Mouse (Mus musculus) liver, embryonic 14.5 days (tissue): Measurements from ENCODE around the gene P4htm. TPM values are rescaled to one million over a fixed set of nuclear protein-coding genes. Genes with fewer than 3 reads are reported as not detected.

ENCODE experiments used
- ATAC-seq: fragments of 200-750 bp; cut with Nextera tagmentation; 2 replicates; pipeline ENCODE4 v1.8.0; 2017; ENCODE audit warnings: moderate number of reproducible peaks, mild to moderate bottlenecking, moderate library complexity; ENCODE audit not compliant: insufficient read depth
- DNase-seq, 3 experiments: peaks; one replicate each; pipeline ENCODE4 v3.0.0-alpha.2; 2012 to 2013; ENCODE audit warnings: low read depth in 3 of 3, low spot score in 3 of 3
- H3K27ac ChIP-seq: fragments of 300-500 bp; sonication (generic); 2 replicates; pipeline ENCODE4 v1.5.1; 2014; ENCODE audit warnings: moderate library complexity, mild to moderate bottlenecking, control low read depth, inconsistent platforms
- H3K27me3 ChIP-seq: fragments of 300-500 bp; sonication (generic); 2 replicates; pipeline ENCODE4 v1.6.1; 2014; ENCODE audit warnings: mild to moderate bottlenecking, low read length, moderate library complexity; ENCODE audit not compliant: control insufficient read depth, insufficient read depth
- H3K36me3 ChIP-seq: fragments of 300-500 bp; sonication (generic); replicated peaks from 2 replicates; pipeline ENCODE4 v1.6.1; 2014; ENCODE audit warnings: low read depth; ENCODE audit not compliant: control insufficient read depth, insufficient read depth
- H3K4me1 ChIP-seq, 2 experiments: fragments of 200-500 bp in 1 of 2; fragments of 300-500 bp in 1 of 2; sonication (generic) in 1 of 2; replicated peaks; 2 replicates each; pipeline ENCODE4 v1.6.1; 2012 to 2014; ENCODE audit warnings: antibody characterized with exemption in 1 of 2, inconsistent platforms in 1 of 2, low read length in 1 of 2; ENCODE audit not compliant: control insufficient read depth in 2 of 2, insufficient read depth in 2 of 2
- H3K4me2 ChIP-seq: fragments of 300-500 bp; sonication (generic); 2 replicates; pipeline ENCODE4 v1.6.1; 2014; ENCODE audit warnings: low read depth, mild to moderate bottlenecking, control low read depth, moderate library complexity
- H3K4me3 ChIP-seq, 2 experiments: fragments of 200-500 bp in 1 of 2; fragments of 300-500 bp in 1 of 2; sonication (generic) in 1 of 2; 2 replicates each; pipeline ENCODE4 v1.5.1; 2012 to 2014; ENCODE audit warnings: low read depth in 2 of 2, low read length in 2 of 2, mild to moderate bottlenecking in 2 of 2, control low read depth in 1 of 2, inconsistent platforms in 1 of 2, moderate library complexity in 1 of 2; ENCODE audit not compliant: insufficient read depth in 1 of 2
- H3K9ac ChIP-seq: fragments of 300-500 bp; sonication (generic); replicated peaks from 2 replicates; pipeline ENCODE4 v1.6.1; 2014; ENCODE audit warnings: mild to moderate bottlenecking, control low read depth, moderate library complexity
- H3K9me3 ChIP-seq: fragments of 300-500 bp; sonication (generic); 2 replicates; pipeline ENCODE4 v1.6.1; 2016; ENCODE audit warnings: low read length, mixed read lengths; ENCODE audit not compliant: control insufficient read depth
- CTCF ChIP-seq: IDR thresholded peaks from 2 replicates; pipeline ENCODE4 v1.5.1; 2016; ENCODE audit warnings: antibody characterized with exemption, low read depth, control low read depth
- EP300 ChIP-seq: IDR thresholded peaks from 2 replicates; pipeline ENCODE4 v1.6.1; 2016; ENCODE audit warnings: antibody characterized with exemption, low read depth
- WGBS: fragments of 180-500 bp; shearing (Covaris S2); extraction: QIAGEN DNeasy Blood & Tissue Kit; methylation state at CpG from one replicate; pipeline ENCODE4 v1.1.7; 2014; ENCODE audit not compliant: insufficient replicate concordance; 5-methylcytosine and 5-hydroxymethylcytosine counted together
- polyA plus RNA-seq, 2 experiments: library from polyadenylated mRNA; depleted of rRNA in 1 of 2; stranded (reverse) in 1 of 2; unstranded in 1 of 2; fragments of >200 nt; fragmentation: Nextera tagmentation in 1 of 2; extraction: Ambion mirVana in 1 of 2; gene quantifications; 2 replicates each; pipeline versions ENCODE4 v1.2.1 to v1.2.3; 2012 to 2014

The P4htm gene
- polyA plus RNA-seq, 2 experiments: 0.25 to 0.54 TPM

DNA sequence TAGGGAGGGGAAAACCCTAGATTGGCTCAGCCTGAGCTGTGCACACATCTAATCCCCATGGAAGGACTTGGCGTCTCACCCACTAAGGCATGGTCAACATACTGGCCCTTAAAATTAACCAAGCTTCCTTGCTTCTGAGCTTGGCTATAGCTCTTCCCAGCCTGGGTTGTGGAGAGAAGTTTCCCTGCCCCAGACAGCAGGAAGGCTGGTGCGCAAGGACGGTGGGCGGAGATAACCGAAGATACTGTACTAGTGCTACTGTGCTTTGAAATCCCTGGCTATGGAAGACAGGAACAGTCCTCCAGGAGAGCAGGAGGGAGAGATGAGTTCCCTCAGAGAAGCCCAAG, 18.1 kb downstream of the P4htm start:
- Histone ChIP-seq H3K27me3 (no peaks in the 10 kb centered on the region), H3K36me3 (no peaks in the 10 kb centered on the region), H3K9me3 (no peaks in the 10 kb centered on the region), H3K4me3 (peak overlapping the region; percentile 76 to 81; a peak in 3 of 4 replicates), H3K9ac (peak overlapping the region; percentile 80; the same call in 1 of the 2 replicates), H3K27ac (no peak overlapping the region), H3K4me1 (peaks cover 3 to 13% of the 10 kb centered on the region in 2 experiments; a peak in 2 of 4 replicates), H3K4me2 (peak overlapping the region; percentile 71)
- 68% methylated on average over 5 of the region's 5 CpGs for WGBS
- no peak for DNase-seq
- TF ChIP-seq EP300 (no peak), CTCF (no peak)
- ATAC-seq: no peak

GRCm38 (mm10) chr9:108578545-108579343, 18.7 kb downstream of the P4htm start, which contains the start of gene Wdr6:
Gene Wdr6, minus strand, starts transcription at chr9:108578739.
- ATAC-seq (peak; percentile 91), DNase-seq (peak; percentile 75 to 77 (median 76))
- Histone ChIP-seq H3K36me3 (no peaks in the 10 kb centered on the region), H3K27ac (peak within 1 kb of the TSS; percentile 38; the same call in 1 of the 2 replicates), H3K9me3 (no peaks in the 10 kb centered on the region), H3K4me2 (peak within 1 kb of the TSS; percentile 71), H3K4me1 (peaks cover 3 to 13% of the 10 kb centered on the region in 2 experiments; a peak in 2 of 4 replicates), H3K27me3 (no peaks in the 10 kb centered on the region), H3K9ac (peak within 1 kb of the TSS; percentile 80), H3K4me3 (peak within 1 kb of the TSS; percentile 76 to 81)
- WGBS: 7% methylated on average over 51 of the region's 51 CpGs
- TF ChIP-seq EP300 (peak; percentile 40; the same call in 1 of the 2 replicates), CTCF (0 out of 2 replicates have a peak, but pooled peaks have one; percentile 19)

DNA sequence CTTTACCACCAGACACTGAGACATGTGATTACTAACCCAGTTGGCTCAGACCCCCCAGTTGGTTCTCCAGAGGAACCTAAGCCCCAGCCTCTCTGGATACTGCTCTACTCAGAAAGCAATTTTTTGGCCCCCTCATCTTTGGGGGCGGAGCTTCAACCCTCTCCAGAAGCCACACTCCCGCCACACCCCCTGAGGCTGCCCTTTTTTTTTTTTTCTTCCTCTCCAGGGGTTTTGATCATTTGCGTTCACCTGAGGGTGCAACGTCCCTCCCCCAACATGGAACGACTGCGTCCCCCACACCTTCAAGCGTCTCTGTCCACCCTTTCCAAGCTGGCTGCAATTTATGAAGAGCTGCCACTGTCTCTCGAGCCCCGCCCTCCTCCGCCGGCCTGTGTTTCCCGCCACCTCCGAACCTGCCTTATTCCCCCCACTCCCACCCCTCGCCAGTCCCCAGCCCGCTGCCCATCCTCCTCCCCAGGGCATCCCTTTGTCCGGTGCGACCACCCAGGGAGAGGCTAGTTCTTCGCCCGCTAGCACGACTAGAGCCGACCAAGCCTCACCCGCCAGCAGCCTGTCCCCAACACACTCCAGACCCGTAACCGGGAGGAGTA, 19.4 kb downstream of the P4htm start:
- DNase-seq (no peak), ATAC-seq (peak; percentile 24; the same call in 1 of the 2 replicates)
- H3K9me3 ChIP-seq: no peaks in the 10 kb centered on the region
- peak overlapping the region; percentile 76 to 81 for H3K4me3 ChIP-seq
- H3K36me3 ChIP-seq: no peaks in the 10 kb centered on the region
- H3K9ac ChIP-seq: peak overlapping the region; percentile 80
- TF ChIP-seq CTCF (no peak), EP300 (no peak)
- peak overlapping the region; percentile 38; the same call in 1 of the 2 replicates for H3K27ac ChIP-seq
- peak overlapping the region; percentile 71 for H3K4me2 ChIP-seq
- no peaks in the 10 kb centered on the region for H3K27me3 ChIP-seq
- peaks cover 3 to 13% of the 10 kb centered on the region in 2 experiments; a peak in 2 of 4 replicates for H3K4me1 ChIP-seq
- 0% methylated on average over 24 of the region's 24 CpGs for WGBS

- no peak for ATAC-seq
- Histone ChIP-seq H3K4me2 (no peak overlapping the region), H3K36me3 (peaks cover 4% of the 10 kb centered on the region), H3K9me3 (no peaks in the 10 kb centered on the region), H3K27me3 (no peaks in the 10 kb centered on the region), H3K27ac (no peak overlapping the region), H3K9ac (no peak overlapping the region), H3K4me3 (no peak overlapping the region), H3K4me1 (peaks cover 3 to 13% of the 10 kb centered on the region in 2 experiments; a peak in 2 of 4 replicates)
- no peak for DNase-seq
- TF ChIP-seq EP300 (no peak), CTCF (no peak)
- WGBS: 65% methylated on average over 6 of the region's 6 CpGs
Observed at GRCm38 (mm10) chr9:108577025-108577424, 20.4 kb downstream of the P4htm start.
